Mouse (Mus musculus) thymus, postnatal 4 days (tissue): Measurements from ENCODE around the gene Scaf1.

Source experiments
- DNase-seq: peaks from one replicate; pipeline ENCODE4 v3.0.0; 2021

The Scaf1 gene

GRCm38 (mm10) chr7:44983944-44984832 lies 32.0 kb downstream of the Scaf1 start:
- DNase-seq: no peak

- peak; percentile 94 for DNase-seq
These were observed 33.1 kb downstream of the Scaf1 start for GRCm38 (mm10) chr7:44983085-44983484.

- no peak for DNase-seq
These were observed 34.6 kb downstream of the Scaf1 start for GRCm38 (mm10) chr7:44981539-44981938.

GRCm38 (mm10) chr7:44978300-44978699 lies 37.9 kb downstream of the Scaf1 start:
- no peak for DNase-seq

- DNase-seq: no peak
These were observed 41.1 kb downstream of the Scaf1 start for GRCm38 (mm10) chr7:44975117-44975419.

- peak; percentile 38 for DNase-seq
These were observed 41.6 kb downstream of the Scaf1 start, which contains the start of gene Cpt1c for GRCm38 (mm10) chr7:44974383-44975116. TSS of gene Cpt1c (minus strand) at chr7:44974851.

GRCm38 (mm10) chr7:44973415-44974130 lies 42.6 kb downstream of the Scaf1 start:
- no peak for DNase-seq

GRCm38 (mm10) chr7:44971142-44971541 lies 45.0 kb downstream of the Scaf1 start:
- DNase-seq: no peak

GRCm38 (mm10) chr7:44970231-44970691 lies 45.9 kb downstream of the Scaf1 start:
- peak; percentile 78 for DNase-seq

- no peak for DNase-seq
These were observed 49.5 kb downstream of the Scaf1 start for GRCm38 (mm10) chr7:44966638-44967037.

- DNase-seq: peak; percentile 69
These were observed 50.2 kb downstream of the Scaf1 start for GRCm38 (mm10) chr7:44965975-44966374.

GRCm38 (mm10) chr7:44964990-44965389 lies 51.2 kb downstream of the Scaf1 start:
- DNase-seq: no peak

GRCm38 (mm10) chr7:44962831-44963230 lies 53.3 kb downstream of the Scaf1 start:
- no peak for DNase-seq

GRCm38 (mm10) chr7:44962337-44962736 lies 53.8 kb downstream of the Scaf1 start:
- DNase-seq: no peak

- DNase-seq: no peak
These were observed 55.7 kb downstream of the Scaf1 start for GRCm38 (mm10) chr7:44960512-44960910.

GRCm38 (mm10) chr7:44959874-44960511 lies 56.2 kb downstream of the Scaf1 start:
- no peak for DNase-seq

GRCm38 (mm10) chr7:44959281-44959680 lies 56.9 kb downstream of the Scaf1 start:
- no peak for DNase-seq

- DNase-seq: peak; percentile 53
These were observed 58.0 kb downstream of the Scaf1 start for GRCm38 (mm10) chr7:44958208-44958607.

- no peak for DNase-seq
These were observed 58.9 kb downstream of the Scaf1 start for GRCm38 (mm10) chr7:44957183-44957835.

GRCm38 (mm10) chr7:44956266-44956665 lies 59.9 kb downstream of the Scaf1 start:
- no peak for DNase-seq

- no peak for DNase-seq
These were observed 60.5 kb downstream of the Scaf1 start for GRCm38 (mm10) chr7:44955628-44956027.
